Mouse (Mus musculus): Measurements from ENCODE around the gene Id3. TPM values are rescaled to one million over a fixed set of nuclear protein-coding genes. Genes with fewer than 3 reads are reported as not detected.

Id3 gene
- polyA plus RNA-seq, 1 experiment from 2014 or later, result 224 TPM

GRCm38 (mm10) chr4:136174216-136175193, 31.2 kb downstream of the Id3 start:
- peak overlapping the region; percentile 61 for H3K27ac ChIP-seq (replicated peaks)
- H3K9ac ChIP-seq (ENCODE audit: low read length), result 0 out of 2 replicates have a peak overlapping the region, but pooled peaks have one; percentile 2
- ATAC-seq (ENCODE audit: low FRiP score, low TSS enrichment) (peak; percentile 59), DNase-seq (ENCODE audit: low spot score) (peak; percentile 89)
- H3K9me3 ChIP-seq (ENCODE audit: control insufficient read depth, low read length), result no peaks in the 10 kb centered on the region
- H3K4me2 ChIP-seq (replicated peaks; ENCODE audit: low read depth), result no peak overlapping the region
- no peaks in the 10 kb centered on the region for H3K27me3 ChIP-seq (ENCODE audit: control insufficient read depth, insufficient read depth, low read length)
- peaks cover 15% of the 10 kb centered on the region; the same call in 1 of the 2 replicates for H3K4me1 ChIP-seq (replicated peaks; ENCODE audit: control insufficient read depth, insufficient read depth)
- no peaks in the 10 kb centered on the region for H3K36me3 ChIP-seq (ENCODE audit: control insufficient read depth, insufficient read depth, low read length)
- WGBS, result 61% methylated on average over 13 of the region's 13 CpGs
- TF ChIP-seq CTCF (IDR thresholded peaks at IDR 0.05; ENCODE audit: low read depth), result peak; percentile 40
- no peak for TF ChIP-seq EP300 (optimal IDR thresholded peaks at IDR 0.05)
- H3K4me3 ChIP-seq (ENCODE audit: low read depth, low read length), result no peak overlapping the region

DNA sequence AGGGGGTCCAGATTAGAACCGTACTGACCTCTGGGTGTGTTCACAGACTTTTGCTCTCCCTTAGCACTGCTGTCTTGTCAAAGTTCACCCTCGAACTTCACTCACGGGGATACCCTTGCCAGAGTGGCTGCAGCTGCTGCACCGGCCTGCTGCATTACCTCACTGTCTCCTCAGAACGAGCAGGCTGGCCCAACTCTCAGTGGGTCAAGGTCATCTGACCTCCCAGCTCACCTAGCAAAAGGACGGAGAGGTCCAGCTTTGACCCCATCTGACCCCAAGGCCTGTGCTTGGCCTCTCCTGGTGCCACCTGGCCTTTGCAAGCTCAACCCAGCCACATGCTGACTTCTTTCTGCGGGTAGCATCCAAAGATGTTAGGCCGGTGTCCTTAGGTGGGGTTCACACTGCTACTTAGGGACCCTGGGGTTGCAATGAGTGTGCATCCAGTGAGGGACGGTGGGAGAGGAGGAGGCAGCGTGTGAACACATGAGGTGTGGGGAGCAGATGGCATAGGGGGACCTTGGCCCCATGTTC, 32.8 kb downstream of the Id3 start:
- no peak overlapping the region for H3K4me2 ChIP-seq (replicated peaks; ENCODE audit: low read depth)

DNA sequence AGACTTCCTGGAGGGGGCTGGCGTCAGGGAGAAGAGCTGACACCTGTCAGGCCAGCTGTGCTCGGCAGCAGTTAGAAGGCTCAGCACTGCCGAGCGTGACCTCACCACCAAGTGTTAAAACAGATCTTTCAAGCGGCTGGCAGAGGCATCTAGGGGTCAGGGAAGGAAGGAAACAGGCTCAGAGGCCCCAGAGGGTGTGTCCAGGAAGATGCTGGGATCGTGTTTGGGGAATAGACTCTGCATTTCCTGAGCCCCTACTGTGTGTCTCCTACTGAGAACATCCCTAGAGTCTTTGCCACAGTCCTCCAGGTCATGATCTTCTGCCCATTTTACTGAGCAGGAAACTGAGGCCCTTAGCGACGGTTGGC, 33.9 kb downstream of the Id3 start:
- DNase-seq (ENCODE audit: low spot score) (no peak), ATAC-seq (ENCODE audit: low FRiP score, low TSS enrichment) (no peak)
- H3K27ac ChIP-seq (replicated peaks), result no peak overlapping the region
- no peaks in the 10 kb centered on the region for H3K36me3 ChIP-seq (ENCODE audit: control insufficient read depth, insufficient read depth, low read length)
- H3K4me1 ChIP-seq (replicated peaks; ENCODE audit: control insufficient read depth, insufficient read depth), result peaks cover 15% of the 10 kb centered on the region; the same call in 1 of the 2 replicates
- no peaks in the 10 kb centered on the region for H3K9me3 ChIP-seq (ENCODE audit: control insufficient read depth, low read length)
- H3K4me3 ChIP-seq (ENCODE audit: low read depth, low read length), result no peak overlapping the region
- no peaks in the 10 kb centered on the region for H3K27me3 ChIP-seq (ENCODE audit: control insufficient read depth, insufficient read depth, low read length)
- no peak overlapping the region for H3K9ac ChIP-seq (ENCODE audit: low read length)
- no peak for TF ChIP-seq EP300 (optimal IDR thresholded peaks at IDR 0.05)
- no peak for TF ChIP-seq CTCF (IDR thresholded peaks at IDR 0.05; ENCODE audit: low read depth)
- WGBS, result 30% methylated on average over 8 of the region's 8 CpGs
- H3K4me2 ChIP-seq (replicated peaks; ENCODE audit: low read depth), result no peak overlapping the region

More for the DNA sequence above, 32.8 kb downstream of the Id3 start:
- Histone ChIP-seq H3K9ac (ENCODE audit: low read length) (no peak overlapping the region), H3K27ac (replicated peaks) (no peak overlapping the region), H3K4me3 (ENCODE audit: low read depth, low read length) (no peak overlapping the region), H3K36me3 (ENCODE audit: control insufficient read depth, insufficient read depth, low read length) (no peaks in the 10 kb centered on the region), H3K9me3 (ENCODE audit: control insufficient read depth, low read length) (no peaks in the 10 kb centered on the region), H3K4me1 (replicated peaks; ENCODE audit: control insufficient read depth, insufficient read depth) (peaks cover 17% of the 10 kb centered on the region; the same call in 1 of the 2 replicates), H3K27me3 (ENCODE audit: control insufficient read depth, insufficient read depth, low read length) (no peaks in the 10 kb centered on the region)
- no peak for DNase-seq (ENCODE audit: low spot score)
- WGBS, result 73% methylated on average over 10 of the region's 10 CpGs
- no peak for TF ChIP-seq CTCF (IDR thresholded peaks at IDR 0.05; ENCODE audit: low read depth)
- TF ChIP-seq EP300 (optimal IDR thresholded peaks at IDR 0.05), result no peak
- no peak for ATAC-seq (ENCODE audit: low FRiP score, low TSS enrichment)

DNA sequence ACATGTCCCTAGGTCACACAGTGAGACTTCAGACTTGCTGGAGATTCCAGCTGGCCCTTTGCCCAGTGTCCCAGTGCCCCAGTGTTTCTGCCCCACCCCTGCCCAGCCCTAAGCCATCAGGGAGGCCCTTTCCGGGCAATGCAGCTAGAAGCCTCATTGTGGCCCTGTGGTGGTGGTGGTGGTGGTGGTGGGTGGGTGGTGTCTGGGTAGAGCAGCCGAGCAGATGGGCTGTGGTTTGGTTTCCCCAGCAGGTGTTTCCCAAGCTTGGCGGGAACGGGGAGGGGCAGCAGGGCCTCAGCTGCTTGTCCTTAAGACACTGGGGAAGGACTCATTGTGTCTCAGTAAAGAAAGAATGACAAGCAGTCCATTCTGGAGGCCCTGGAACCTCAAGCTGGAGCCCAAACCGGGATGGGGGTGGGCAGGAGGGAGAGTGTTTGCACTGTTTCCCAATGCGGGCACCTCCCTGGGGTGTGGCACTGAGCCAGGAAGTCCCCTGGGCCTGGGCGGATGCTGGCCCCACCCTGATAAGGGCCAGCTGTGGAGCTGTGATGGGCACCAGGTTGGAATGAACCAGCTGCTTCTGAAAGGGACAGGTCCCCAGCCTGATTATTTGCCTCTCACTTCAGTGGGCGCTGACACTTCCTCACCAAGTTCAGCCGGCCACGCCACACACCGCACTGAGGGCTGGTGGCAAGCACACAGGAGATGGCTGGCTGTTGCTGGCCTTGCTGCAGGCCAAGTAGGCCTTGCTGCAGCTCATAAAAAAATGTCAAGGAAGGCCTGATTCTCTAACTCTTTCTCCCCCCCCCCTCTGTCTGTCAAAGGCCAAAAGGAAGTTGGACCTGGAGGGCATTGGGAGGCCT, 34.5 kb downstream of the Id3 start:
- WGBS, result 37% methylated on average over 11 of the region's 11 CpGs
- H3K9me3 ChIP-seq (ENCODE audit: control insufficient read depth, low read length), result no peaks in the 10 kb centered on the region
- H3K36me3 ChIP-seq (ENCODE audit: control insufficient read depth, insufficient read depth, low read length), result no peaks in the 10 kb centered on the region
- H3K27me3 ChIP-seq (ENCODE audit: control insufficient read depth, insufficient read depth, low read length), result no peaks in the 10 kb centered on the region
- TF ChIP-seq EP300 (optimal IDR thresholded peaks at IDR 0.05) (no peak), CTCF (IDR thresholded peaks at IDR 0.05; ENCODE audit: low read depth) (no peak)
- no peak overlapping the region for H3K4me2 ChIP-seq (replicated peaks; ENCODE audit: low read depth)
- H3K4me3 ChIP-seq (ENCODE audit: low read depth, low read length), result no peak overlapping the region
- H3K9ac ChIP-seq (ENCODE audit: low read length), result no peak overlapping the region
- ATAC-seq (ENCODE audit: low FRiP score, low TSS enrichment) (peak; percentile 50), DNase-seq (ENCODE audit: low spot score) (peak; percentile 88)
- peak overlapping the region; percentile 65; the same call in 1 of the 2 replicates for H3K27ac ChIP-seq (replicated peaks)
- peaks cover 14% of the 10 kb centered on the region; the same call in 1 of the 2 replicates for H3K4me1 ChIP-seq (replicated peaks; ENCODE audit: control insufficient read depth, insufficient read depth)

DNA sequence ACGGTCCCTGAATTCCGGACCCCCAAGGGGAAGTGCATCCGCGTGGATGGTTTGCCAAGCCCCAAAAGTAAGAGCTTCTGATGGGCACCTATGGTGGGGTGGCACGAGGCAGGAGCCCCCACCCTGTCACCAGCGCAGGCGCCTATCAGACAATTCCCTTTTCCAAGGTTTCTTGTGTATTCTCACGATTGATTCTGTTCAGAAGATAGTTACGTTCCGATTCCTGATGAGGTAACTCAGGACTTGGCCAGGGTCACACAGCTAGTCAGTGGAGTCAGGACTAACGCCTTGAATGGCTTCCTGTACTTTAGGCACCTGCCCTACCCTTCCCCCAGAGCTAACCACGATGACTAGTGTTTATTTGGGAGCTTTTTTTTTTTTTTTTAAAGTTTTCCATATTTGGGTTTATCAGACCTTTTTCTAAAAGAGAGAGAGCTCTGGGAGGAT, 35.2 kb downstream of the Id3 start:
- TF ChIP-seq EP300 (optimal IDR thresholded peaks at IDR 0.05), result no peak
- no peak for TF ChIP-seq CTCF (IDR thresholded peaks at IDR 0.05; ENCODE audit: low read depth)
- H3K4me3 ChIP-seq (ENCODE audit: low read depth, low read length), result no peak overlapping the region
- H3K9ac ChIP-seq (ENCODE audit: low read length), result no peak overlapping the region
- DNase-seq (ENCODE audit: low spot score) (no peak), ATAC-seq (ENCODE audit: low FRiP score, low TSS enrichment) (no peak)
- H3K36me3 ChIP-seq (ENCODE audit: control insufficient read depth, insufficient read depth, low read length), result no peaks in the 10 kb centered on the region
- peak overlapping the region; percentile 65; the same call in 1 of the 2 replicates for H3K27ac ChIP-seq (replicated peaks)
- H3K9me3 ChIP-seq (ENCODE audit: control insufficient read depth, low read length), result no peaks in the 10 kb centered on the region
- WGBS, result 72% methylated on average over 12 of the region's 12 CpGs
- H3K27me3 ChIP-seq (ENCODE audit: control insufficient read depth, insufficient read depth, low read length), result no peaks in the 10 kb centered on the region
- no peak overlapping the region for H3K4me2 ChIP-seq (replicated peaks; ENCODE audit: low read depth)
- peaks cover 8% of the 10 kb centered on the region; the same call in 1 of the 2 replicates for H3K4me1 ChIP-seq (replicated peaks; ENCODE audit: control insufficient read depth, insufficient read depth)

Measured in stomach, postnatal 0 days (tissue).